ENCODE assay signal across 8 mouse cellular contexts in the genomic region with DNA sequence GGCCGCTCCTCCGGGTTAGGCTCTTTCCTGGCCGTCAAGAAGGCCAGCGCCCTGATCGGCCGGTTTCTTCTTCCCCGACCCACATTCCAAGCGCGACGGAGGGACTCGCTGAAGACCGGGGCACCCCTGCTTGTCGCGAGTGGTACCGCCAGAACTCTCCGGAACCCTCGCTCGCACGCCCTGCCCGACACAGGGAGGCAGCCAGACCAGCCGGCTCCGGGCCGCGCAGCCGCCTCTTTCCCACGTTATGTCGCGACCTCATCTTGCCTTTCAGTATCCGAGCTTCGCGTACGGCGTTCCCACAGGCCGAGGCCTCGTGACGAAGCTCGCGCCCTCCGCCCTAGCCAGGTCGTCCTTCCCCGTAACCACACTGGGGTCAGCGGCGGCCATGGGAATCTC. TPM values are rescaled to one million over a fixed set of nuclear protein-coding genes. Genes with fewer than 3 reads are reported as not detected.
DNase-seq lines count a peak whose midpoint lies in the region; ATAC-seq and TF ChIP-seq lines count a peak whose summit lies in the region.

No protein-coding gene starts in this region.

- no peaks in the 10 kb centered on the region for H3K27me3 ChIP-seq in heart, embryonic 13.5 days (replicated peaks)
- no peaks in the 10 kb centered on the region for H3K27me3 ChIP-seq in hindbrain, embryonic 14.5 days (ENCODE audit: control insufficient read depth, insufficient read depth, low read length)
- H3K27me3 ChIP-seq in midbrain, embryonic 12.5 days: no peaks in the 10 kb centered on the region

- intact Hi-C loops in left cerebral cortex, postnatal 10 days (cut with DNase I): no loop called here

- peak overlapping the region; percentile 100 for H3K4me3 ChIP-seq in heart, embryonic 13.5 days
- H3K4me3 ChIP-seq in bone marrow, adult 2 months (replicated peaks; ENCODE audit: control insufficient read depth, low read depth, low read length): peak overlapping the region; percentile 99
- peak overlapping the region; percentile 85 for H3K4me3 ChIP-seq in hindbrain, embryonic 14.5 days (replicated peaks; ENCODE audit: low read length)
- H3K4me3 ChIP-seq in midbrain, embryonic 12.5 days: peak overlapping the region; percentile 100

- TF ChIP-seq CTCF in bone marrow, adult 2 months (IDR thresholded peaks at IDR 0.05; ENCODE audit: control insufficient read depth, insufficient read depth, low read length): no peak

- peak overlapping the region; percentile 95 for H3K4me2 ChIP-seq in heart, embryonic 13.5 days
- peak overlapping the region; percentile 99 for H3K4me2 ChIP-seq in hindbrain, embryonic 14.5 days (replicated peaks)
- H3K4me2 ChIP-seq in midbrain, embryonic 12.5 days (replicated peaks): peak overlapping the region; percentile 83

- H3K4me1 ChIP-seq in heart, embryonic 13.5 days: peaks cover 28% of the 10 kb centered on the region
- no peaks in the 10 kb centered on the region; the same call in 1 of the 2 replicates for H3K4me1 ChIP-seq in bone marrow, adult 2 months (ENCODE audit: control insufficient read depth, insufficient read depth, low read length)
- H3K4me1 ChIP-seq in hindbrain, embryonic 14.5 days (replicated peaks; ENCODE audit: control insufficient read depth, insufficient read depth, low read length): peaks cover 16% of the 10 kb centered on the region
- H3K4me1 ChIP-seq in midbrain, embryonic 12.5 days: peaks cover 28% of the 10 kb centered on the region

- peak overlapping the region; percentile 99 for H3K27ac ChIP-seq in heart, embryonic 13.5 days (replicated peaks)
- peak overlapping the region; percentile 98 for H3K27ac ChIP-seq in bone marrow, adult 2 months (ENCODE audit: control insufficient read depth, insufficient read depth, low read depth, low read length, poor library complexity)
- peak overlapping the region; percentile 92 for H3K27ac ChIP-seq in hindbrain, embryonic 14.5 days
- peak overlapping the region; percentile 97 for H3K27ac ChIP-seq in midbrain, embryonic 12.5 days (replicated peaks)

- under 1% methylated on average over 43 of the region's 43 CpGs for WGBS in heart, embryonic 13.5 days
- under 1% methylated on average over 43 of the region's 43 CpGs for WGBS in bone marrow, adult 2 months
- WGBS in hindbrain, embryonic 14.5 days: 1% methylated on average over 43 of the region's 43 CpGs
- WGBS in midbrain, embryonic 12.5 days: under 1% methylated on average over 40 of the region's 43 CpGs

- no peak for ATAC-seq in heart, embryonic 13.5 days (ENCODE audit: extremely low read depth, insufficient number of reproducible peaks, low FRiP score, low TSS enrichment)
- peak; percentile 3 for ATAC-seq in hindbrain, embryonic 14.5 days (ENCODE audit: low FRiP score)
- ATAC-seq in midbrain, embryonic 12.5 days (ENCODE audit: low FRiP score, low read depth): peak; percentile 11
- no peak; the same call in 1 of the 2 replicates for ATAC-seq in megakaryocyte progenitor cell, adult 5-6 weeks (replicated peaks; ENCODE audit: poor library complexity)

- DNase-seq in heart, postnatal 4 days: no peak
- DNase-seq in hindbrain, embryonic 14.5 days (ENCODE audit: low spot score): no peak
- DNase-seq in right cerebral cortex, adult 2 months (ENCODE audit: low spot score in 2 of 2): no peak
- no peak for DNase-seq in left cerebral cortex, postnatal 10 days (ENCODE audit: extremely low spot score in 1 of 2, low spot score in 2 of 2)

- H3K9ac ChIP-seq in heart, embryonic 13.5 days: peak overlapping the region; percentile 100
- H3K9ac ChIP-seq in hindbrain, embryonic 14.5 days: peak overlapping the region; percentile 90
- peak overlapping the region; percentile 100 for H3K9ac ChIP-seq in midbrain, embryonic 12.5 days (replicated peaks)

- no peak for TF ChIP-seq POLR2A in bone marrow, adult 2 months (IDR thresholded peaks at IDR 0.05; ENCODE audit: borderline replicate concordance, control insufficient read depth, low read depth, low read length)

- H3K36me3 ChIP-seq in heart, embryonic 13.5 days: peaks cover 81% of the 10 kb centered on the region
- H3K36me3 ChIP-seq in hindbrain, embryonic 14.5 days (replicated peaks; ENCODE audit: control insufficient read depth, insufficient read depth): peaks cover 79% of the 10 kb centered on the region
- peaks cover 77% of the 10 kb centered on the region for H3K36me3 ChIP-seq in midbrain, embryonic 12.5 days

- no peaks in the 10 kb centered on the region for H3K9me3 ChIP-seq in heart, embryonic 13.5 days
- H3K9me3 ChIP-seq in hindbrain, embryonic 14.5 days (ENCODE audit: control insufficient read depth, low read length): no peaks in the 10 kb centered on the region
- no peaks in the 10 kb centered on the region for H3K9me3 ChIP-seq in midbrain, embryonic 12.5 days

RNA-seq across cellular contexts. Expression of gene Eif4a1, which starts 0.5 kb away (rescaled TPM):
- 372 and 373 TPM in 2 replicates for polyA plus RNA-seq in heart, embryonic 13.5 days (2015; fragmentation: Nextera tagmentation; extraction: Ambion mirVana)
- 100 to 1,000 TPM; 535 to 537 TPM for total RNA-seq in heart, postnatal 4 days (2021)
- polyA plus RNA-seq in bone marrow, adult 2 months (2011; ENCODE audit: insufficient read depth, insufficient read length, low replicate concordance, missing spikeins): 268 and 540 TPM in 2 replicates
- polyA plus RNA-seq in hindbrain, embryonic 14.5 days (2014; fragmentation: Nextera tagmentation; extraction: Ambion mirVana): 559 and 579 TPM in 2 replicates
- 608 and 698 TPM in 2 replicates for polyA plus RNA-seq in midbrain, embryonic 12.5 days (2016; fragmentation: Nextera tagmentation; extraction: Ambion mirVana)
- 1,029 and 1,055 TPM in 2 replicates for total RNA-seq in megakaryocyte progenitor cell, adult 5-6 weeks (2015)
- 1,055 and 1,141 TPM in 2 replicates for total RNA-seq in megakaryocyte progenitor cell, adult 5-6 weeks (2017)
- total RNA-seq in left cerebral cortex, postnatal 10 days (2021): 100 to 1,000 TPM; 455 to 466 TPM

RNA-seq across cellular contexts. Expression of gene Cd68, which starts 5.8 kb away (rescaled TPM):
- polyA plus RNA-seq in heart, embryonic 13.5 days (2015; fragmentation: Nextera tagmentation; extraction: Ambion mirVana): 8.8 and 10.5 TPM in 2 replicates
- total RNA-seq in heart, postnatal 4 days (2021): 1 to 10 TPM; 4.0 to 6.0 TPM
- 28.0 and 51.6 TPM in 2 replicates for polyA plus RNA-seq in bone marrow, adult 2 months (2011; ENCODE audit: insufficient read depth, insufficient read length, low replicate concordance, missing spikeins)
- 8.0 and 10.3 TPM in 2 replicates for polyA plus RNA-seq in hindbrain, embryonic 14.5 days (2014; fragmentation: Nextera tagmentation; extraction: Ambion mirVana)
- 7.1 and 7.2 TPM in 2 replicates for polyA plus RNA-seq in midbrain, embryonic 12.5 days (2016; fragmentation: Nextera tagmentation; extraction: Ambion mirVana)
- 33.1 and 39.3 TPM in 2 replicates for total RNA-seq in megakaryocyte progenitor cell, adult 5-6 weeks (2015)
- 15.5 and 25.0 TPM in 2 replicates for total RNA-seq in megakaryocyte progenitor cell, adult 5-6 weeks (2017)
- 10 to 100 TPM; 11.6 to 12.2 TPM for total RNA-seq in left cerebral cortex, postnatal 10 days (2021)

RNA-seq across cellular contexts. Expression of gene Mpdu1, which starts 9.3 kb away (rescaled TPM):
- 51.3 and 52.0 TPM in 2 replicates for polyA plus RNA-seq in heart, embryonic 13.5 days (2015; fragmentation: Nextera tagmentation; extraction: Ambion mirVana)
- 10 to 100 TPM; 34.3 to 36.3 TPM for total RNA-seq in heart, postnatal 4 days (2021)
- 62.4 and 109 TPM in 2 replicates for polyA plus RNA-seq in bone marrow, adult 2 months (2011; ENCODE audit: insufficient read depth, insufficient read length, low replicate concordance, missing spikeins)
- 47.4 and 63.7 TPM in 2 replicates for polyA plus RNA-seq in hindbrain, embryonic 14.5 days (2014; fragmentation: Nextera tagmentation; extraction: Ambion mirVana)
- polyA plus RNA-seq in midbrain, embryonic 12.5 days (2016; fragmentation: Nextera tagmentation; extraction: Ambion mirVana): 79.4 and 79.9 TPM in 2 replicates
- total RNA-seq in megakaryocyte progenitor cell, adult 5-6 weeks (2015): 28.6 and 37.5 TPM in 2 replicates
- total RNA-seq in megakaryocyte progenitor cell, adult 5-6 weeks (2017): 55.0 and 55.5 TPM in 2 replicates
- 10 to 100 TPM; 87.3 to 95.6 TPM for total RNA-seq in left cerebral cortex, postnatal 10 days (2021)

RNA-seq across cellular contexts. Expression of gene Senp3, which starts 10.2 kb away (rescaled TPM):
- 59.2 and 63.5 TPM in 2 replicates for polyA plus RNA-seq in heart, embryonic 13.5 days (2015; fragmentation: Nextera tagmentation; extraction: Ambion mirVana)
- 10 to 100 TPM; 58.0 to 61.3 TPM for total RNA-seq in heart, postnatal 4 days (2021)
- 46.3 and 67.8 TPM in 2 replicates for polyA plus RNA-seq in bone marrow, adult 2 months (2011; ENCODE audit: insufficient read depth, insufficient read length, low replicate concordance, missing spikeins)
- polyA plus RNA-seq in hindbrain, embryonic 14.5 days (2014; fragmentation: Nextera tagmentation; extraction: Ambion mirVana): 96.2 and 99.2 TPM in 2 replicates
- polyA plus RNA-seq in midbrain, embryonic 12.5 days (2016; fragmentation: Nextera tagmentation; extraction: Ambion mirVana): 108 and 113 TPM in 2 replicates
- 140 and 145 TPM in 2 replicates for total RNA-seq in megakaryocyte progenitor cell, adult 5-6 weeks (2015)
- total RNA-seq in megakaryocyte progenitor cell, adult 5-6 weeks (2017): 108 and 123 TPM in 2 replicates
- total RNA-seq in left cerebral cortex, postnatal 10 days (2021): 100 to 1,000 TPM in 1 of 2 experiments, 10 to 100 TPM in 1; 96.9 to 103 TPM

RNA-seq across cellular contexts. Expression of gene Tnfsf13, which starts 13.9 kb away (rescaled TPM):
- polyA plus RNA-seq in heart, embryonic 13.5 days (2015; fragmentation: Nextera tagmentation; extraction: Ambion mirVana): 0.23 and 0.38 TPM in 2 replicates
- 1 to 10 TPM; 2.3 to 2.6 TPM for total RNA-seq in heart, postnatal 4 days (2021)
- 2.3 and 3.1 TPM in 2 replicates for polyA plus RNA-seq in bone marrow, adult 2 months (2011; ENCODE audit: insufficient read depth, insufficient read length, low replicate concordance, missing spikeins)
- polyA plus RNA-seq in hindbrain, embryonic 14.5 days (2014; fragmentation: Nextera tagmentation; extraction: Ambion mirVana): 0.20 and 0.55 TPM in 2 replicates
- 0.41 and 0.77 TPM in 2 replicates for polyA plus RNA-seq in midbrain, embryonic 12.5 days (2016; fragmentation: Nextera tagmentation; extraction: Ambion mirVana)
- total RNA-seq in megakaryocyte progenitor cell, adult 5-6 weeks (2015): 28.5 and 31.9 TPM in 2 replicates
- total RNA-seq in megakaryocyte progenitor cell, adult 5-6 weeks (2017): 49.4 and 53.7 TPM in 2 replicates
- total RNA-seq in left cerebral cortex, postnatal 10 days (2021): 1 to 10 TPM in 1 of 2 experiments, under 1 TPM in 1; 0.39 to 1.6 TPM

Comparison
In these comparisons a context has a peak if more than half of its experiments do, and no peak if none do; other contexts are left out.
1. ATAC-seq: peak in hindbrain, embryonic 14.5 days (single experiment) and midbrain, embryonic 12.5 days (single experiment); none in heart, embryonic 13.5 days (single experiment) and megakaryocyte progenitor cell, adult 5-6 weeks (single experiment).
2. Peak in every context shown above with its lines, with median percentiles within 50 percentile points of each other: H3K27ac ChIP-seq, H3K4me2 ChIP-seq, H3K4me3 ChIP-seq and H3K9ac ChIP-seq.